Mouse (Mus musculus): Measurements from ENCODE around the gene Cep104.

Gene Cep104

GRCm38 (mm10) chr4:153951150-153951549 lies 23.8 kb upstream of the Cep104 start:
- peaks cover 20% of the 10 kb centered on the region for H3K4me1 ChIP-seq (replicated peaks; ENCODE audit: low read depth, low read length)
- H3K36me3 ChIP-seq (ENCODE audit: insufficient read depth, low read length): no peaks in the 10 kb centered on the region
- H3K27me3 ChIP-seq (ENCODE audit: insufficient read depth, low read length): peaks cover 26% of the 10 kb centered on the region
- TF ChIP-seq POU5F1 (IDR thresholded peaks at IDR 0.05; ENCODE audit: borderline replicate concordance, low read length) (no peak), CTCF (conservative IDR thresholded peaks at IDR 0.05; ENCODE audit: low read length) (no peak)
- H3K4me3 ChIP-seq (replicated peaks; ENCODE audit: low read length): no peak overlapping the region
- H3K9me3 ChIP-seq (ENCODE audit: low read length): no peaks in the 10 kb centered on the region

GRCm38 (mm10) chr4:153951692-153952091 lies 23.3 kb upstream of the Cep104 start:
- Histone ChIP-seq H3K9me3 (ENCODE audit: low read length) (no peaks in the 10 kb centered on the region), H3K4me1 (replicated peaks; ENCODE audit: low read depth, low read length) (peaks cover 24% of the 10 kb centered on the region), H3K27me3 (ENCODE audit: insufficient read depth, low read length) (peaks cover 22% of the 10 kb centered on the region), H3K4me3 (replicated peaks; ENCODE audit: low read length) (no peak overlapping the region), H3K36me3 (ENCODE audit: insufficient read depth, low read length) (no peaks in the 10 kb centered on the region)
- TF ChIP-seq POU5F1 (IDR thresholded peaks at IDR 0.05; ENCODE audit: borderline replicate concordance, low read length): no peak
- no peak for TF ChIP-seq CTCF (conservative IDR thresholded peaks at IDR 0.05; ENCODE audit: low read length)
- no peak for TF ChIP-seq NANOG (IDR thresholded peaks at IDR 0.05; ENCODE audit: borderline replicate concordance, low read length)

- Histone ChIP-seq H3K9me3 (ENCODE audit: low read length) (no peaks in the 10 kb centered on the region), H3K36me3 (ENCODE audit: insufficient read depth, low read length) (peaks cover 23% of the 10 kb centered on the region), H3K27me3 (ENCODE audit: insufficient read depth, low read length) (0 out of 2 replicates have a peak, but pooled peaks cover 4% of the 10 kb centered on the region), H3K4me1 (replicated peaks; ENCODE audit: low read depth, low read length) (peaks cover 49% of the 10 kb centered on the region), H3K4me3 (replicated peaks; ENCODE audit: low read length) (no peak overlapping the region)
- TF ChIP-seq CTCF (conservative IDR thresholded peaks at IDR 0.05; ENCODE audit: low read length) (no peak), POU5F1 (IDR thresholded peaks at IDR 0.05; ENCODE audit: borderline replicate concordance, low read length) (no peak), NANOG (IDR thresholded peaks at IDR 0.05; ENCODE audit: borderline replicate concordance, low read length) (no peak)
These were observed 19.3 kb upstream of the Cep104 start for GRCm38 (mm10) chr4:153955651-153956050.

DNA sequence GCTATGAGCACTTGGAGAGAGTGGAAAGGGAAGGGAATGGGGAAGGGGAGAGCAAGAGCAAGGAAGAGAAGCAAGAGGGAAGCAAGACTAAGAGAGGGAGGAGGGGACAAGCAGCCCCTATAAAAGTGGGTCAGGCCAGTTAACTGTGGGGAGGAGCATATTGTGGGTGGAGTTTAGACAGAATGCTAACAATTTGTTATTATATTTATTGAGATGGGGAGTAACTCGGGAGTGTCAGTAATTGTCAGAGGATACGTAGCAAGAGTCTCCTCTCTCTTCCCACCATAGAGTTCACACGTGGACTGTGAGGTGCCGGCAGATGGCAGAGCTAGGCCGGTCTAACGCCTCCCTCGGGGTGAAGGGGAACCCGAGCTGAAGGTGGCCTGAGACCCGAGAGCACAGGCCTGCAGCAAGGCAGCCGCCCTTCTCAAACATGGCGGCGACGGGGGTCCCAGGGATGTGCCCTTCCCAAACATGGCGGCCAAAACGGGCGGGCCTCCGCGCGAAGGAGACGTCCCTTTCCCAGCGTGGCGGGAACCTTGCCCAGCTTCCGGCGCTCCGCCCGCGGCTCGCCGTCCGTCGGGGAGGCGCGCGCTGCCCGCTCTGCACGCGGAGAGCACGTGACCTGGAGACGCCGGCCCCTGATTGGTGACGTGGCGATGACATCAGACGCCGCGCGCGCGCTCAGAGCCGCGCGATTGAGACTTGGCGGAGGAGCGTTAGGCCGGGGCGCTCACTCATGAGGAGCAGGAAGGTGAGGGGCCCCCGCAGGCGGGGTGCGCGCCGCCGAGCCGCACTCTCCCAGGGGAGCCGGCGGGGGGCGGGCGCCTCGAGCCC lies 18.2 kb upstream of the Cep104 start, which contains the start of gene A430005L14Rik:
Gene A430005L14Rik (plus strand): TSS at position 669 of the 837 bp plus-strand sequence.
- peak within 1 kb of the TSS; percentile 97 for H3K4me3 ChIP-seq (replicated peaks; ENCODE audit: low read length)
- 0 out of 2 replicates have a peak, but pooled peaks cover 4% of the 10 kb centered on the region for H3K27me3 ChIP-seq (ENCODE audit: insufficient read depth, low read length)
- H3K4me1 ChIP-seq (replicated peaks; ENCODE audit: low read depth, low read length): peaks cover 47% of the 10 kb centered on the region
- TF ChIP-seq CTCF (conservative IDR thresholded peaks at IDR 0.05; ENCODE audit: low read length) (no peak), NANOG (IDR thresholded peaks at IDR 0.05; ENCODE audit: borderline replicate concordance, low read length) (no peak), POU5F1 (IDR thresholded peaks at IDR 0.05; ENCODE audit: borderline replicate concordance, low read length) (no peak)
- H3K36me3 ChIP-seq (ENCODE audit: insufficient read depth, low read length): peaks cover 34% of the 10 kb centered on the region
- no peaks in the 10 kb centered on the region for H3K9me3 ChIP-seq (ENCODE audit: low read length)

- TF ChIP-seq CTCF (conservative IDR thresholded peaks at IDR 0.05; ENCODE audit: low read length): no peak
- TF ChIP-seq POU5F1 (IDR thresholded peaks at IDR 0.05; ENCODE audit: borderline replicate concordance, low read length): no peak
- no peak for TF ChIP-seq NANOG (IDR thresholded peaks at IDR 0.05; ENCODE audit: borderline replicate concordance, low read length)
- H3K27me3 ChIP-seq (ENCODE audit: insufficient read depth, low read length): 0 out of 2 replicates have a peak, but pooled peaks cover 4% of the 10 kb centered on the region
- no peaks in the 10 kb centered on the region for H3K9me3 ChIP-seq (ENCODE audit: low read length)
- peak overlapping the region; percentile 97 for H3K4me3 ChIP-seq (replicated peaks; ENCODE audit: low read length)
- H3K36me3 ChIP-seq (ENCODE audit: insufficient read depth, low read length): peaks cover 43% of the 10 kb centered on the region
- H3K4me1 ChIP-seq (replicated peaks; ENCODE audit: low read depth, low read length): peaks cover 42% of the 10 kb centered on the region
These were observed 17.3 kb upstream of the Cep104 start for GRCm38 (mm10) chr4:153957444-153958250.

DNA sequence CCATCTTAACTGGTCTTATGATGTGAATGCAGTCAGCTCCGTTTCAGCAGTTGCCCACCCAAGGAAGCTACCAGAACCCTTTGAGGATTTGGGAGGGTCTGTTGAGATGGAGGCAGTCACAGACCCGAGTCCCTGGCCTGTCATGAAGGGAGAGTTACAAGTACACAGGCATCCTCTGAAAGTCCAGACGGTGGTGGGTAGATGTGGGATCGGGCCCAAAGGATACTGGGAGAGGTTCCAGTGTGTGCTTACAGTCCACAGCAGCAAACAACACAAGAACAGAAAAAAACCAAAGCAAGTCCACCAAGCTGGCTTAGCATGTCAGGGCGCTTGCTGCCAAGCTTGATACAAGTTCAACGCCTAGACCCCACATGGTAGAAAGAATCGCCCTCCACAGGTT lies 12.4 kb upstream of the Cep104 start:
- H3K36me3 ChIP-seq (ENCODE audit: insufficient read depth, low read length): peaks cover 87% of the 10 kb centered on the region
- TF ChIP-seq CTCF (conservative IDR thresholded peaks at IDR 0.05; ENCODE audit: low read length): no peak

DNA sequence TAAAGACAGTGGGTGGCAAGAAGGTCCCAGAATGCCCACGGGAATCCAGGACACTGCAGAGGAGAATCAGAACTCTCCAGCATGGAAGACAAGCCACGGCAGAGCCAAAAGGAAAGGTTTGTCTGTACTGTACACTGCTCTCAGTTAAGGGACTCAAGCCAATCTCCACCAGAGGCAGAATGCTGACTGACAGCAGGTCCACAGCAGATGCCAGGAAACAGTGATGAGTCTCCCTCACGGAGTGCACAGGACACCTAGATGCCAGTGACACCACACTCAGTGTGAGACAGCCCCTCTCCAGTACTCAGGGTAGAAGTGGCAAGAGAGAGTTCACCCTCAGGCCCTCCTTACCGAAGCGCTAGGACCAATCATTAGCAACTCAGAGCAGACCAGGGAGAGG lies 8.3 kb upstream of the Cep104 start:
- Histone ChIP-seq H3K9me3 (ENCODE audit: low read length) (no peaks in the 10 kb centered on the region), H3K27me3 (ENCODE audit: insufficient read depth, low read length) (no peaks in the 10 kb centered on the region)
- TF ChIP-seq CTCF (conservative IDR thresholded peaks at IDR 0.05; ENCODE audit: low read length) (no peak), NANOG (IDR thresholded peaks at IDR 0.05; ENCODE audit: borderline replicate concordance, low read length) (no peak), POU5F1 (IDR thresholded peaks at IDR 0.05; ENCODE audit: borderline replicate concordance, low read length) (no peak)

More for the DNA sequence above, 12.4 kb upstream of the Cep104 start:
- H3K4me1 ChIP-seq (replicated peaks; ENCODE audit: low read depth, low read length): peaks cover 32% of the 10 kb centered on the region
- H3K27me3 ChIP-seq (ENCODE audit: insufficient read depth, low read length): no peaks in the 10 kb centered on the region
- no peak overlapping the region for H3K4me3 ChIP-seq (replicated peaks; ENCODE audit: low read length)
- no peaks in the 10 kb centered on the region for H3K9me3 ChIP-seq (ENCODE audit: low read length)

GRCm38 (mm10) chr4:153967556-153967955 lies 7.4 kb upstream of the Cep104 start:
- no peaks in the 10 kb centered on the region for H3K27me3 ChIP-seq (ENCODE audit: insufficient read depth, low read length)
- H3K4me1 ChIP-seq (replicated peaks; ENCODE audit: low read depth, low read length): 0 out of 2 replicates have a peak, but pooled peaks cover 3% of the 10 kb centered on the region
- no peak for TF ChIP-seq NANOG (IDR thresholded peaks at IDR 0.05; ENCODE audit: borderline replicate concordance, low read length)
- H3K9me3 ChIP-seq (ENCODE audit: low read length): no peaks in the 10 kb centered on the region
- peaks cover 92% of the 10 kb centered on the region for H3K36me3 ChIP-seq (ENCODE audit: insufficient read depth, low read length)
- H3K4me3 ChIP-seq (replicated peaks; ENCODE audit: low read length): no peak overlapping the region

More for the DNA sequence above, 8.3 kb upstream of the Cep104 start:
- no peak overlapping the region for H3K4me3 ChIP-seq (replicated peaks; ENCODE audit: low read length)
- peaks cover 6% of the 10 kb centered on the region; the same call in 1 of the 2 replicates for H3K4me1 ChIP-seq (replicated peaks; ENCODE audit: low read depth, low read length)
- H3K36me3 ChIP-seq (ENCODE audit: insufficient read depth, low read length): peaks cover 95% of the 10 kb centered on the region
